Mouse (Mus musculus): ENCODE results near the gene Cers5.

DNA sequence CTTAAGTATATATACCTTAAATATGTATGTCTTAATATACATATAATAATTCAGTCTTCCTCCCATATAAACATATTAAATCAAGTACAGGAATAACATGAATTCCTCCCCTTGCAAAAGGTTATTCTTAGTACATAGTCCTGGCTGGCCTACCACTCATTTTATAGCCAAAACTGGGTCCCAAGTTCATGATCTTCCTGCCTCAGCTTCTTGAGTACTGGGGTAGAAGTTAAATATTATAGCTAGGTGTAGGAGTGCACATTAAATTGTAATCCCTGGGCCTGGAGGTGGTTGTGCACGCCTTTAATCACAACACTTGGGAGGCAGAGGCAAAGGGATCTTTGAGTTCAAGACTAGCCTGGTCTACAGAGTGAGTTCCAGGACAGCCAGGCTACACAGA, 3.9 kb downstream of the Cers5 start:
- TF ChIP-seq CTCF (IDR thresholded peaks at IDR 0.05; ENCODE audit: control insufficient read depth, insufficient read depth, insufficient read length) (no peak), USF1 (IDR thresholded peaks at IDR 0.05; ENCODE audit: low read depth) (no peak)
